Mouse (Mus musculus): Measurements from ENCODE around the gene Vmn2r57.
"Not testable (repeated sequence)": the region's sequence is repeated elsewhere in the genome, so short reads cannot be mapped to it uniquely, and the experiment has no call there.

Gene Vmn2r57

GRCm38 (mm10) chr7:41448596-41448995, at the start of gene Vmn2r57:
Gene Vmn2r57 (minus strand): TSS chr7:41448696.
- not testable (repeated sequence) for DNase-seq

GRCm38 (mm10) chr7:41497871-41498270, 49.4 kb upstream of the Vmn2r57 start:
- DNase-seq, result peak in 1 of 2 experiments; percentile 3

GRCm38 (mm10) chr7:41451864-41452263, 3.4 kb upstream of the Vmn2r57 start:
- no peak for DNase-seq

- DNase-seq, result no peak
Measured at GRCm38 (mm10) chr7:41394130-41394529, 54.4 kb downstream of the Vmn2r57 start.

GRCm38 (mm10) chr7:41393048-41393971, 55.2 kb downstream of the Vmn2r57 start, which contains the start of gene AI987944:
Gene AI987944 (minus strand): TSS chr7:41393379.
- peak; percentile 77 to 79 for DNase-seq

All from B cell, adult 2 months (primary cell).